ENCODE assay signal across 11 mouse cellular contexts in the genomic region with DNA sequence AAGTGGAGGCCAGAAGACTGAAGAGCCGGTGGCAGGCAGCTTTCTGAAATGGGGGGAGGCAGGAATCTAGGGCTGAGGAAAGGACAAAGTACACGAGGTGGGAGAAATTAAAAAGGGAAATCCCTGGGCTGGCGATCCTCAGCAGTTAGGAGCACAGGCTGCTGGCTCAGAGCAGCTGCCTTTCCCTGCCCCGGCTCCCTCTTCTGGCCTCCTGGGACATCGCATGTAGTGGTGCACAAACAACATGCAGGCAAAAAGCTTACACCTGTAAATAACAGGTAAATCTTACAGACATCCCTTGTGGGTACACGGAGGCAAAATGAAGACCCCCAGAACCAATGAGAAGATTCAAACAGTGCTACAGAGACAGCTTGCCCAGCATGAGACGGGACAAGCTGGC. TPM values are rescaled to one million over a fixed set of nuclear protein-coding genes. Genes with fewer than 3 reads are reported as not detected.
DNase-seq lines count a peak whose midpoint lies in the region; ATAC-seq lines count a peak whose summit lies in the region.
"Had no signal": no experiment of that assay in that cellular context is flagged by ENCODE, and none has a peak within 500 bp of the region (broad histone marks: within the 10 kb centered on the region; RNA-seq: fewer than 3 reads in every experiment).

No protein-coding gene starts in this region.

- H3K9me3 ChIP-seq in kidney, embryonic 14.5 days (ENCODE audit: control insufficient read depth, low read length): no peaks in the 10 kb centered on the region
- H3K9me3 ChIP-seq: limb, embryonic 12.5 days had no signal

- H3K27me3 ChIP-seq in kidney, embryonic 14.5 days (ENCODE audit: control insufficient read depth, insufficient read depth, low read length): no peaks in the 10 kb centered on the region
- H3K27me3 ChIP-seq: limb, embryonic 12.5 days had no signal

- no peak for ATAC-seq in kidney, embryonic 14.5 days (ENCODE audit: low FRiP score, low TSS enrichment)
- ATAC-seq in megakaryocyte, adult 5-6 weeks (ENCODE audit: poor library complexity, severe bottlenecking): peak; percentile 45; the same call in 1 of the 2 replicates

- no peak overlapping the region for H3K9ac ChIP-seq in kidney, embryonic 14.5 days (ENCODE audit: low read depth, low read length)
- H3K9ac ChIP-seq: limb, embryonic 12.5 days had no signal

- no peak overlapping the region for H3K4me2 ChIP-seq in kidney, embryonic 14.5 days (replicated peaks; ENCODE audit: low read depth, low read length)
- H3K4me2 ChIP-seq: limb, embryonic 12.5 days had no signal

- no peak overlapping the region for H3K27ac ChIP-seq in kidney, embryonic 14.5 days (ENCODE audit: low read depth, low read length)
- H3K27ac ChIP-seq: limb, embryonic 12.5 days had no signal

- H3K4me3 ChIP-seq in kidney, embryonic 14.5 days (ENCODE audit: low read length): no peak overlapping the region
- H3K4me3 ChIP-seq: limb, embryonic 12.5 days; myocyte had no signal

- H3K4me1 ChIP-seq in kidney, embryonic 14.5 days (ENCODE audit: control insufficient read depth, insufficient read depth, low read length): no peaks in the 10 kb centered on the region
- H3K4me1 ChIP-seq: limb, embryonic 12.5 days had no signal

- H3K36me3 ChIP-seq in kidney, embryonic 14.5 days (ENCODE audit: control insufficient read depth, insufficient read depth, low read length): peaks cover 6% of the 10 kb centered on the region; the same call in 1 of the 2 replicates

- 70% methylated on average over 7 of the region's 7 CpGs for WGBS in kidney, embryonic 14.5 days

- DNase-seq in kidney, adult 18-20 months: peak; percentile 3
- peak; percentile 20 for DNase-seq in retina, postnatal 1 day
- no peak for DNase-seq in retina, embryonic 14.5 days (ENCODE audit: low spot score)
- peak; percentile 56 for DNase-seq in R1 (ENCODE audit: low read depth, low spot score)
- DNase-seq in gastrocnemius, postnatal 10 days: no peak
- no peak for DNase-seq in urinary bladder, postnatal 25 days (ENCODE audit: low spot score)
- DNase-seq: adrenal gland, adult 8-10 months had no signal

RNA-seq across cellular contexts. Expression of a gene that starts 14.8 kb away (rescaled TPM):
- 1.2 and 2.6 TPM in 2 replicates for polyA plus RNA-seq in kidney, embryonic 14.5 days (2014; fragmentation: Nextera tagmentation; extraction: Ambion mirVana)
- total RNA-seq in megakaryocyte, adult 5-6 weeks (2015): 4.0 and 4.7 TPM in 2 replicates
- total RNA-seq in megakaryocyte, adult 5-6 weeks (2017): 4.7 and 5.0 TPM in 2 replicates
- 1 to 10 TPM; 8.3 to 8.9 TPM for total RNA-seq in gastrocnemius, postnatal 10 days (2021)

RNA-seq across cellular contexts. Expression of a gene that starts 21.9 kb away (rescaled TPM):
- polyA plus RNA-seq in kidney, embryonic 14.5 days (2014; fragmentation: Nextera tagmentation; extraction: Ambion mirVana): not detected in 2 replicates
- total RNA-seq in megakaryocyte, adult 5-6 weeks (2015): not detected in 2 replicates
- total RNA-seq in megakaryocyte, adult 5-6 weeks (2017): not detected in 2 replicates
- under 1 TPM in 1 of 2 experiments, not detected in 1; 0.14 TPM for total RNA-seq in gastrocnemius, postnatal 10 days (2021)
- total RNA-seq: adrenal gland, adult 8-10 months had no signal
- polyA plus RNA-seq: myocyte had no signal

RNA-seq across cellular contexts. Expression of a gene that starts 57.4 kb away (rescaled TPM):
- polyA plus RNA-seq in kidney, embryonic 14.5 days (2014; fragmentation: Nextera tagmentation; extraction: Ambion mirVana): 793 and 904 TPM in 2 replicates
- 7.9 and 19.1 TPM in 2 replicates for total RNA-seq in megakaryocyte, adult 5-6 weeks (2015)
- 3.6 and 5.4 TPM in 2 replicates for total RNA-seq in megakaryocyte, adult 5-6 weeks (2017)
- total RNA-seq in gastrocnemius, postnatal 10 days (2021): 10 to 100 TPM; 33.2 to 52.1 TPM

Comparison
In these comparisons a context has a peak if more than half of its experiments do, and no peak if none do; other contexts are left out.
1. DNase-seq: peak in kidney, adult 18-20 months (single experiment), retina, postnatal 1 day (single experiment) and R1 (single experiment); none in retina, embryonic 14.5 days (single experiment), gastrocnemius, postnatal 10 days (single experiment) and urinary bladder, postnatal 25 days (single experiment).